Mouse (Mus musculus): ENCODE measurements at regions not wholly inside any gene's neighbourhood (a gene's known extent, or its start where the extent isn't known, plus 50 kb on each side); places are given as distances from the start of the nearest gene placed in this dataset.

- no peak for TF ChIP-seq CTCF (IDR thresholded peaks at IDR 0.05; ENCODE audit: borderline replicate concordance, extremely low read depth, insufficient read depth, insufficient read length)
- no peak for TF ChIP-seq POLR2A (IDR thresholded peaks at IDR 0.05; ENCODE audit: borderline replicate concordance, extremely low read depth, insufficient read depth, insufficient read length, poor library complexity, severe bottlenecking)
Observed at GRCm38 (mm10) chr13:90498978-90499377, 406.2 kb downstream of the Atp6ap1l start.

Data from brain, embryonic 14.5 days (tissue).